Mouse (Mus musculus): ENCODE data around the gene Noto.

DNA sequence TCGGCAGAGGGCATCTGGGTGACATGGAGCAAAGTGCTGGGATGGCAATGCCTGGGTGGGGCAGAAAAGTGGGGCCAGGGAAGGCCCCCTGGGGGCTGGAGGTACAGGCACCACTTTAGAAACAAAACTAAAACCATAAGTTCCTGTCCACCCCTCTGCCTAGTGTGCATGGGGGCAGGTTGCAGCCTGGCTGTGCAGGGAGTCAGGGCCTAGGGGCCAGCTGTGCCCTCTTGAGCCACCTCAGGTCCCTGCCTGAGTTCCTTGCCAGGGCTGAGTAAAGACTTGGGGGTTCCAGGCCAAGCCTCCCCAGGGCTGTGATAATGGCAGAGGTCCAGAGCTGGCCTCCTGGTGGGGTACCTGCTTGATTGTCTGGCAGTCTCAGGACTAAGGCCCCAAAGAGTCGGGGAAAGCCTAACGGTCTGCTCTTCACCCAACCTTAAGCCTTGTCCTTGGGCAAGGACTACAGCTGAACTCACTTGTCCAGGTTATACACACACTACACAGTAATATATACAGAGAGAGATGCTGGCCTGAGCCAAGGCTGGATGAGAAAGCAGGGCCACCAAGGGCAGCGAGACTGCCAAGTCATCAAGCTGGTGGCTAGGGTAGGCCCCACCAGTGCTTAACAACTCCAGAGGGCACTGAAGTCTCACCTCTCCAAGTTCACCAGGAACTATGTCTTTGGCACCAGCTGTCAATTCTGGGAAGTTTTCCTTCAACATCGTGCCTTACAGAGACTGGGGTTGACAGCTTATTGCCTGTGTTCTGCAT, 46.2 kb downstream of the Noto start:
- TF ChIP-seq CTCF (IDR thresholded peaks at IDR 0.05; ENCODE audit: control insufficient read depth, insufficient read depth, low read length) (no peak), POLR2A (IDR thresholded peaks at IDR 0.05; ENCODE audit: borderline replicate concordance, control insufficient read depth, low read depth, low read length) (no peak)
